Mouse (Mus musculus) c-Kit-negative CD71-positive TER-119-positive erythroid progenitor cells, embryonic 14.5 days (primary cell): ENCODE measurements around the gene Olfr467.
"Not testable (repeated sequence)": the region's sequence is repeated elsewhere in the genome, so short reads cannot be mapped to it uniquely, and the experiment has no call there.

ENCODE experiments used
- DNase-seq: peaks from one replicate; pipeline ENCODE4 v3.0.0-alpha.2; 2013; ENCODE audit warnings: low read depth, low spot score

Gene Olfr467

DNA sequence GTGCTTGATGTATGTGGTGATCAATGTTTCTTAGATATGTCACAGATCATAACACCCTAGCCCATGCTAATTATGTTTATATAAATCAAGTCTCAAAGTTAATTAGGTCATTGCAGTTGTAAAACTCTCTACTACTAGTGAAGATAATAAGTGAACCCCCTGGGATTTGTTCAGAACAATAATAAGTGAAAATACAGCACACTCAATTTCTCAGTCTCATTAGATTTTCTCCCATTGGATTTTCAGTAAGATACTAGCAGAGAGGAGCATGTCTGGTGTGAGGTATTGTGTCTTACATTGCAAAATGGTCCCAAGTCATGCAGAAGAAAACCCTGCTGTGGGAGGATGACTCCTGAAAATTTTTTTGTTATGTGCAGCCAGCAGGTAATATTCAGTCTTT is at the start of gene Olfr467:
Gene Olfr467 (plus strand): TSS at position 301 of the 400 bp plus-strand sequence.
- no peak for DNase-seq

DNA sequence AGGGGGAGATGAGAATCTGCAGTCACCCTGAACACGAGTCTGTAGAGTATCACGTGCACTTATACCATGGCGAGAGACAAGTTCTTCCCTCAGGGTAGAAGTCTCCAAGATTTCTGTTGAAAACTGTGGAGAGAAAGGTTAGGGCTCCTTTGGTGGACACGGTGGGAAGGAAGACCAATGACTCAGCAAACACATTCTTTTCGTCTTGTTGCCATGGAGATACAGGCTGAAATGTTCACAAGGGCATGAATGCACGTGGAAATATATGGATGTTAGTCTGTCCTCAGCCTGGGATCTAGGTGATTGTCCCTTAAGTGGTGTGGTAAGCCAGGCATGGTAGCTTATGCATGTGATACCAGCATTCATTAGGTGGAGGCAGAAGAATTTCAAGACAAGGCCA is 41.3 kb upstream of the Olfr467 start:
- DNase-seq, result no peak

DNA sequence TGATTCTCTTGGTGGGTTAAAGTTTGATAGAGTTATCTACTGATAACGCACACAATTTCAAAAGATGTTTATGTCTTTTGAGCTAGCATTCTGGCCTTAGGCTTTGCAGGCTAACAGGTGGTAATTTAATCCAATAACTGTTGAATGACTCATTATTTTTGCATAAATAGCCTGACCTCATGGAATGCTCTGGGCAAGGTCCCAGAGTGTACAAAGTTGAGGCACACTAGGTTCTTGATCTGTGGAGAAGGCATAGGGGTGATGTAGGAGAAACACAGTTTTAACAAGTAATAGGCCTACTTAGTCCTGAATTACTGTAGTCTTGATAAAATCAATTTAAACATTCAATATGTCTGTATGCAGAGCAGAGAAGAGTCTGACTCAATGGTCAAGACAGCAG is 33.8 kb upstream of the Olfr467 start:
- no peak for DNase-seq

DNA sequence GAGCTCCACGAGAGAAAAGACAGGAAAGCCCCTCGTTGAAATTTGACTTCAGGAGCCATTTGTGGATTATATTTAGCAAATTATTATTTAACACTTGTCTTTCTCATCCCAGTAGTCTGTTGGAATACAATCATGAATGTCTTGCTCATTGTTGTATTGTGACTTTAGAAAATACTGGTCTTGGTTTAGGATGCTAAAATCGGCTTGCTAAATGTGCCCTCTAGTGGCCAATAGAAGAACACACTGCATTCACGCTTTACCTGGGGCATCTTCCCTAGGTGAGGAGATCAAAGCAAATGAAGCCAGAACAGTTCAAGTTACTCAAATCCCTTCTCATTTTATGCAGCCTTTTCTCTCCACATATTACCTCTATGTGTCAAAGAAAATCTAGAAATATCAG is 32.5 kb upstream of the Olfr467 start:
- no peak for DNase-seq

DNA sequence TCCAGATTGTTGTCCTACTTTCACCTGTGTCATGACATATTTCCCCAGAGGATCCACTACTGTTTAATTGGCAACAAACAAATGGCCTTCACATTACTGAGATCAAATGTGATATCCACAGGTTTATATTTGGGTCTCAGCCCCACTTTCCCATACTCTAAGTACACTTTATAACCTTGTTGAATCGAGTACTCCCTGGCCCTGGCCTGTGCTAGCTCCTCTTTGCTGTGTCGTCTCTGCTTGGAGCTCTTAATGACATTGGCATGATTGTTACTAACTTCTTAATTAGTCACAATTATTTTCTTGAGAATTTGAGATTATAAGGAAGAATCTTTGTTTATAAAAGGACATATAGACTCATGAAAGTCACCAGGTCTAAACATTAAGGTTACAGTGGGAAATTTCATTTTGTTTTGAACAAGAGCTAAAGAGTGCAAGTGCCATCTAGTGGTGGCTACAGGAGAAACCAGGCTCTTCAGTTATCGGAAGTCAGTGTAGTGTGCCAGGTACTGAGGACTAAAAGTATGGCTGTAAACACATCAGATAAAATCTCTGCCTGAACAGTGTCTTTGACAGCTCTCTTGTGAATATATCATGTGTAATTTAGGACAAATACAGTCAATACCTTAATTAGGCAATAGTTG is 24.0 kb upstream of the Olfr467 start:
- no peak for DNase-seq

DNA sequence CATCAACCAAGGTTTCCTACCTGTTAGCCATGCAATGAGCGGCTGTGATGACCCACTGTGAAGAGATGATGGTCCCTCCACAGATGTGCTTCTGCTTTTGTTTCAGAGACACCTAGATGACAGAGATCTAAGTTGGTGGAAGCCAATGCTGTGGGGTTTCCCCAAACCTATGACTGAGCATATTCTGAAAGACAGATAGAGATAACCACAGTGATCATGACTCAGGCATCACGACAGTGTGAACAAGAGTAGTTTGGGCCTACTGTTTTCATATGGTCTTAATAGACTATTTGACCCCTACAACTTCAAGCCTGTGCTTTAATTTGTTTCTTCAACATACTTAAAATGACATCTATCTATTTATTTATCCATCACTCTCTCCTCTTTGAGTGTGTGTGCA is 15.6 kb upstream of the Olfr467 start:
- DNase-seq, result no peak

DNA sequence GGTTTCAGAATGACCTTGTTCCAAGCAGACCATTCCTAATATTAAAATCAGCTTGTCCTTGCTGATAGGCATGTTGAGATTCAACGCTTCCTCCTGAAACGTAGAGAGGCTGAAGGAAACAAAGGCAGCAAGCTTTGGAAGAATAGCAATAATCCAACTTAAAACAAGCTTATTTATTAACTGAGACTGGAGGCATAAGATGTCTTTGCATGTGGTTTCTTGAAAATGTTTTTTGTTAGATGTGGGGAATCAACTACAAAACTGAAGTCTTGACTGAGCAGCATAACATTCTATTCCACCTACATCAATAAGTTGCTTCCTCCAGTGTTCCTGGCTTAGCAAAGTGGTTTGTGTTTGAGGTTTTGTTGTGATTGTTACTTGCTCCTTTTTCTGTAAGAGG is 11.0 kb upstream of the Olfr467 start, which contains the start of gene Ovch2:
Gene Ovch2 (minus strand): TSS at position 101 of the 400 bp plus-strand sequence.
- no peak for DNase-seq

DNA sequence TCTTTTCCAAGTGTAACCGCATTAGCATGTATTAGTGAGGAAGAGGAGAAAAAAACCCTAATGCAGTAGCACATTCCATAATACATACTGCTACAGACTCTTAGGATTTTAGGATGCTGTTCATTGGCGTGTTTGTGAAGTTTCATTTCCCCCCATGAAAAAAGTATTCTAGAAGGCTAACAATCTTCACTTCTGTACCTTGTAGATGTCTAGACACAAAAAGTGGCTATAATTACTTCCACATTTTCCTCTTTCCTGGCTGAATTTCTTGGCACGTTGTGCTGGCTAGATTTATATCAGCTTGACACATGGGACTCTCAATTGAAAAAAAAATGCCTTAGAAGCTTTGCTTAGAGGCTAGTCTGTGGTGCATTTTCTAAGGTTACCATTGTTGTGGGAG is 9.9 kb upstream of the Olfr467 start:
- DNase-seq, result no peak

DNA sequence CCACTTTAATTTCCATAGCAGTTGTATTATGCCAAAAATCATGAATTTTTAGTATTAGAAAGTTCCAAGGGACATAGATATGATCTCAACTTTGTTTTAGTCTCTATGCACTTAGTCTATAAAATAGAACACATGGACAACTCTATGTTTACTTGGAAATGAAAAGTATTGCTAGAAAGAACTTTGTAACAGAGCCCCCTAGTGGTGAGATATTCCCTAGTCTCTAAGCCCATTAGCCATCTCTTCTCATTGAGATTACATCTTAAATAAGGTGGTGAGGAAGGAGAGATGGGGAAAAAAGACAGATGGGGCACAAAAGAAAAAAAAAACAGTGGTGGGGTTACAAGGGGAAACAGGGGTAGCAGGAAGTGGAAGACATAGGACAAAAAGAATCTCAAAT is 7.4 kb downstream of the Olfr467 start:
- DNase-seq, result no peak

DNA sequence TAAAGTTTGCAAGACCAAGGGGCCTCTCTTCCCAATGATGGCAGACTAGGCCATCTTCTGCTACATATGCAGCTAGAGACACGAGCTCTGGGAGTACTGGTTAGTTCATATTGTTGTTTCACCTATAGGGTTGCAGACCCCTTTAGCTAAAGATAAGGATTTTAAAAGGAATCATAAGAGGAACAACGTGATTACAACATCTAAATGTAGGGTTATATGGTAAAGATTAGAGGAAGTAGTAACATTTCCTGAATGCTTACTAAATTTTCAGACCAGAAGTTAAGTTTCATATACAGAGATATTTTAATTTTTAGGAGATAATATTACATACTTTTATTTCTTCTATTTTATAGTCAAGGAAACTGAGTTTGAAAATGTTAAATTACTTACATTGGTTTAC is 11.8 kb downstream of the Olfr467 start:
- not testable (repeated sequence) for DNase-seq

DNA sequence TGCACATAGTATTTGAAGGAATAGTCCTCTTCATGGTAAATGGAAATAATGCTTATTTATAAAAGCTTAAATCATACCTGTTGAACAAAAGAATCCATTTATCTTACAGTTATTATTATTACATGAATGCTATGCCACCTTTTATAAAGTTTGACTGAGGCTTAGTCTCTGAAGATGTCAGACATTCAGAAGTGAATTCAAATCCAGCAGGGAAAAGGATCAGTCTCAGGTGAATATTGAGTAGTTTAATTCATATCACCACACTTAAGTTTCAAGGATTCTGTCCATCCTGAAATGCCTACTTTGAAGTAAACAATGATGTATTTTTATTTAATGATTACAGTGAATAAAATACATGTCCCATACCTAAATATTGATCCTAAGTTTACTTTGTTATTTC is 13.4 kb downstream of the Olfr467 start, which contains the start of gene Olfr469:
Gene Olfr469 (minus strand): TSS at position 101 of the 400 bp plus-strand sequence.
- DNase-seq, result not testable (repeated sequence)

DNA sequence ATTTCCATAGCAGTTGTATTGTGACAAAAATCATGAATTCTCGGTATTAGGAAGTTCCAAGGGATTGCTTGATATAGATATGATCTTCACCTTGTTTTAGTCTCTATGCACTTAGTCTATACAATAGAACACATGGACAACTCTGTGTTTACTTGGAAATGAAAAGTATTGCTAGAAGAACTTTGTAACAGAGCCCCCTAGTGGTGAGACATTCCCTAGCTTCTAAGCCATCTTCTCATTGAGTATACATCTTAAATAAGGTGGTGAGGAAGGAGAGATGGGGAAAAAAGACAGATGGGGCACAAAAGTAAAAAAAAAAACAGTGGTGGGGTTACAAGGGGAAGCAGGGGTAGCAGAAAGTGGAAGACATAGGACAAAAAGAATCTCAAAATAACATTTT is 29.7 kb downstream of the Olfr467 start:
- DNase-seq, result no peak

DNA sequence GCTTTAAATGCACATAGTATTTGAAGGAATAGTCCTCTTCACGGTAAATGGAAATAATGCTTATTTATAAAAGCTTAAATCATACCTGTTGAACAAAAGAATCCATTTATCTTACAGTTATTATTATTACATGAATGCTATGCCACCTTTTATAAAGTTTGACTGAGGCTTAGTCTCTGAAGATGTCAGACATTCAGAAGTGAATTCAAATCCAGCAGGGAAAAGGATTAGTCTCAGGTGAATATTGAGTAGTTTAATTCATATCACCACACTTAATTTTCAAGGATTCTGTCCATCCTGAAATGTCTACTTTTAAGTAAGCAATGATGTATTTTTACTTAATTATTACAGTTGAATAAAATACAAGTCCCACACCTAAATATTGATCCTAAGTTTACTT is 35.3 kb downstream of the Olfr467 start, which contains the start of gene Olfr470:
Gene Olfr470 (minus strand): TSS at position 101 of the 400 bp plus-strand sequence.
- not testable (repeated sequence) for DNase-seq
